Mouse (Mus musculus) gastrocnemius, postnatal 10 days (tissue): Measurements from ENCODE around the gene Atp5k. TPM values are rescaled to one million over a fixed set of nuclear protein-coding genes. Genes with fewer than 3 reads are reported as not detected.
A peak's percentile ranks its signal among the peaks of the same experiment; 100 is the strongest.

Source experiments
- DNase-seq: peaks from one replicate; pipeline ENCODE4 v3.0.0; 2021; ENCODE audit warnings: mixed read lengths
- total RNA-seq, 2 experiments: library from RNA; stranded (reverse); gene quantifications; 2 replicates each; pipeline ENCODE4 v1.2.3; 2021

Gene Atp5k
- total RNA-seq, 2 experiments from 2014 or later, result 747 to 903 TPM

DNA sequence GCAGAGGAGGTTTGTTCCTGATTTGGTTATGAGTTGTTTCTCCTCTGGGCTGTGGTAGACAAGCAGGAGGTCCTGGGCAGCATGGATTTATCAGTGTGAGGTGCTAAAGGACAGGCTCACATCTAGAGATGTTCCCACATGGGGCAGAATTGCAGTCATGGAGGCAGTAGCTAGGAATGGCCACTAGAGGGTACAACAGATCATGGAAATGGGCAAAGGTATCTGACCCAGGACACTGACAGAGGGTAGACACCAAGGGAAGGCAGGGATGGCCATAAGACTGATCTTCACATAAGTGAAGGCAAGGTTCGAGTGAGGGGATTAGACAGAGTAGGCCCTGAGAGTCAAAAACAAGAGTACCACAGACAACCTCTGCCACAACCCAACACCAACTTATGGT lies 7.1 kb downstream of the Atp5k start:
- DNase-seq, result peak; percentile 33

DNA sequence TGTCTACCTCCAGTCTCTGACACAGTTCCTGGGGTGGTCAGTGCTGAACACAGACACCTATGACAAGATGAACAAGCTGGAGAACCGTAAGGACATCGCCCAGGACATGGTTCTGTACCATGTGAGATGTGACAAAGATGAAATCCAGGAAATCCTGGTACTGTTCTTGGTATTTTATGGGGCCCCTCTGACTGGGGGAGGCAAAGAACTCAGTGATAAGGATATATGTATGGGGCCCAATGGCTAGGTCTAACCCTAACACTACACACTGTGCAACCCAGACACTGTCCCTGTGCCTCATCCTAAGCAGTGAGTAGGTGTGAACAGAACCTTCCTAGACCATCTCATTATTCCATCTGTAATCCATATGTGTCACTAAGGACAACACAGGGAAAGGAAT lies 10.8 kb downstream of the Atp5k start:
- DNase-seq, result no peak

DNA sequence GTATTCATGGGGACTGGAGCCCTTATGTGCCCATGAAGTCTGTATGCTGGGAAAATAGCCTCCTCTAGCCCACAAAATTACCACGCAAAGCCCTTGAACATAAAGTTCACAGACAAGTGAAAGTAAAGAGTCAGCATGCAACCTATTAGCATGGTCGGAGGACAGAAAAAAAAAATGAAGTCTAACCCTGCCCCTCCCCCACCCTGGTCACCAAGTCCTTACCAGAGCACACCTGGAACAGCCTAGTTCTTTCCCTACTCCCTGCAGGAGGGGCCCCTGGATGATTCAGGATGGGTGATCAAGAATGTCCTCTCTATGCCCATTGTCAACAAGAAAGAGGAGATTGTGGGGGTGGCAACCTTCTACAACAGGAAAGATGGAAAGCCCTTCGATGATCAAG lies 11.5 kb downstream of the Atp5k start:
- no peak for DNase-seq

DNA sequence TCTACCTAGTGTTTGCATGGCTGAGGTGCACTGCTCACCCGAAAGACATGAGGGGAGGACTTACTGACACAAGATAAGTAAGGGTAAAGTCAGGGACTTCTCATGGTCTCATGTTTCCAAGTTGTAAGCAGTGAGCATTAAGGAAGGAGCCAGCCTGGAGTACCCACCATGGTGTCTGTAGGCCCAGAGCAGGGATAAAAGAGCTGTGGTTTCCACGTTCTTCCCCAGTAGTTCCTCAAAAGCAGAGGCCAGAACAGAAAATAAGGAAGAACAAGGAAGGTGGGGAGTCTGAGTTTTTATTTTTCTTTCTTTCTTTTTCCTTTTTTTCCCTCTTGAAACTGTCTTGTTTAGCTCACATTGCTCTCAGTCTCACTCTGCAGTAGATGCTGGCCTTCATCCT lies 19.5 kb downstream of the Atp5k start:
- DNase-seq, result no peak

DNA sequence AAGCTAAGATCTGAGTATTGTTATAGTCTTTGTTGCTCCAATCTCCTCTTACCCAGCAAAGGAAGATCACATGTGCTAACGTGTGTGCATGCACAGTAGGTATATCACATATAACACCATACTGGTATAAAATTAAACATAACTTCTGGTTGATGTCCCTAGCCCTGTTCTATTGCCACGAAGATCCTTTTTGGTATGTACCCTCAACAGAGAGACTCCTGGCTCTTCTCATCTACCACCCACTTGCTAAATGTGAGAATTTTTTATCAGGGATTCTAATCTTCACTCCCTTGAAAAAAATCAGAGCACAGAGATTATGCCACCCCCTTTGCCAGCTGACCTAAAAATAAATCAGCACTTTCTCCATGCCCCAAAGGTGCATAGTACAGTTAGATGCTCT lies 27.3 kb downstream of the Atp5k start:
- no peak for DNase-seq

DNA sequence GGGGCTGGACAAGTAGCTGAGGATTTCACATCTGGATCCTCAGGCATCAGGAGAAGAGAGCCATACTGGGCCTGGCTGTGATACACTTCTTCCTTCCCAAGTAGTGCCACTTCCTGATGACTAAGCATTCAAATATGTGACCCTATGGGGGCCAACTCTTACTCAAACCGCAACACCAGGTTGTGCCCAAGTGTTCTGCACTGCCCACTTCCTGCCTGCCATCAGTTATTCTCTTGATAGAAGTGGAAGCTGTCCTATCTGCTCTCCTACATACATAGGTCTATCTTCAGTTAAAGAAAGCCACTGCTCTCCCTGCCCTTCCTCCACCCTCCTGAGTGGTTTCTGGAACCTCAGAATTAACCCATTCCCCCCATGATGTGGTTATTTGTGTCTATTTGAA lies 28.8 kb downstream of the Atp5k start:
- no peak for DNase-seq

DNA sequence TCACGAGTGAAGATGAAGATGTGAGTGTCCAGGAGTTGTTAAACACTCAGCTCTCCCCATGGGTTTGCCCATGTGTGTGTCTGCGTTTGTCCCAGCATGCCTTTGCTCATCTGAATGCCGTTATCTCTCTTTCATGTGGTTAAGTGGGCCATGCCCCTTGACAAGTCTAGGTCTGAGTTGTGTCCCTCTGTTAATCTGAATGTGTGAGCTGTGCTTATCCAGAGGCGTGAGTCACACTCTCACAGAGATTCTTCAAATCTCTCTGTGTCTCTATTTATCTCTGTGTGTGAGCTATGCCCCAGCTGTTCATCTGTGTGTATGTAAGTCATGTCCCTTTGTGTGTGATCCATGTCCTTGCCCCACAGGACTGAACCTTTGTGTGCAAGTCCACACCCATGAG lies 30.8 kb downstream of the Atp5k start:
- DNase-seq, result no peak

DNA sequence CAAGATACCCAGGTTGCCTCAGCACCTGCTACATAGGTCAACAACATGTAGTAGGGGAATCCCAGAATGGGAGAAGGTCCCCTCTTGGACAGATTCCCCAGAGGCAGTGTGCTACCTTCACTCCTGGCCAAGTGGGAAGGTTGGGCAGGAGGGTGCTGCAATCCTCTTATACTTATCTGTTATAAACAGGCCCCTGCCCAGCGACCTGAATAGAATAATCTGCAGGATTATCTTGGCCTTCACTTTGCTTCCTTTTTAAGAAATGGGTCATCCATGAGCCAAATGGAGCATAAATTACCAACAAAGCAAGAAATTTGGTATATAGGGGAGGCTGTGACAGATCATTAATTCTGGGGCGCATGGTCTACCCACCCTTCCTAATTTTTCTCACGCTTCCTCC lies 44.5 kb downstream of the Atp5k start:
- no peak for DNase-seq

DNA sequence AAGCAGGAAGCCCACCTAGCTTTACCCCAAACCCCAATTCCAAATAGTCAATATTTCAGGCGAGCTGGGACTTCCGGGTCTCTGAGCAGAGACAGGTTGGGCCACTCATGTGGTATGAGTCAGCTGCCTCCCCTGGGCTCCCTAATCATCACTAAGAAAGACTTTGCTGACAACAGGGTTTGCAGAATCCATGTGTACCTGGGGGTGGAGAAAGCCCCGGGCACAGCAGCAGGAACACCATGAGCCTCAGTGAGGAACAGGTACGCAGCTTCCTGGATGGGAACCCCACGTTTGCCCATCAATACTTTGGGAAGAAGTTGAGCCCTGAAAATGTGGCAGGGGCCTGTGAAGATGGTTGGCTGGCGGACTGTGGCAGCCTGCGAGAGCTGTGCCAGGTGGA lies 46.0 kb downstream of the Atp5k start, which contains the start of gene Pde6b:
TSS of gene Pde6b (plus strand) at position 191 of the 400 bp plus-strand sequence.
- DNase-seq, result no peak

DNA sequence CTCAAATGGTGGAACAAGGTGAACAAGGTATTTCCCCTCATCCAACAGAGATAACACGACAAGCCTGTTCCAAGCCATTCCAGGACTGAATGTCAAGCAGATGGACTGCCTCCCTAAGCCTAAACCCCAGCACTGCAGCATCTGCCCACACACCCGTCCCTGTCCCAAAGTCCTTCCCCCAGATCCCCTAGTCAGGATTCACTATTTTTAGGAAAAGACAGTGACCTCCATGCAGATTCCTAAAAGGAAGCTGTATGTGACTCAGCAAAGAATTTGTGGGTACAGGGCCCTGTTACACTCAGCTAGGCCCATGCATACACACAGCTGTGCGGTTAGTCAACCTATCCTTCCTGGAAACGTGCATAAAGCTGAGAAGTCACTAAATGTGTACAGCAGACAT lies 47.8 kb downstream of the Atp5k start:
- DNase-seq, result no peak

DNA sequence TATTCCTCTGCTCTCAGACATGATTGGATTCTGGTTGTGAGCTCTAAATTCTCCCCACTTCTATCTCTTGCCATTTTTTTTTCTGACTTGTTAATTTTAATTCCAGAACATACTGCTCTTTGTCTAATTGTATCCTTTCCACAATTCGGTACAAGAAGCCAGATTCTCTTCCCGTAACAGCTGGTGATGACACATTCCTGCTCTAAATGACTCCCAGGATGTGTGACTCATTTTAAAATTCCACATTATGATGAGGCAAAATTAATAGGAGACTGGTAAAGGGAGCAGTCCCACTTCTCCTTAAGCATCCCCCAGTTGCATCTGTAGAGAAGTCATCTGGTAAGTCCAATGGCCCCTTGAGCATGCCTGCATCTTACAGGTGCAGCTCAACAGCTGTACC lies 48.6 kb downstream of the Atp5k start:
- DNase-seq, result no peak

Other genes starting within 250 kb of the Atp5k start
- gene Dr1, start 165.6 kb downstream of the Atp5k start, total RNA-seq, result 10 to 100 TPM; 21.5 to 23.2 TPM
- 1 to 10 TPM; 3.2 to 4.5 TPM for gene Pigg, start 121.8 kb downstream of the Atp5k start, total RNA-seq
- under 1 TPM; 0.36 to 0.42 TPM for gene Gm42517, start 66.5 kb downstream of the Atp5k start, total RNA-seq
- gene Pde6b, start 46.1 kb downstream of the Atp5k start, total RNA-seq, result not detected
- 1 to 10 TPM; 1.9 to 2.6 TPM for gene Mfsd7a, start 14.4 kb upstream of the Atp5k start, total RNA-seq
- gene Pcgf3, start 26.8 kb upstream of the Atp5k start, total RNA-seq, result 10 to 100 TPM; 58.0 to 61.6 TPM
- gene Cplx1, start 115.6 kb upstream of the Atp5k start, total RNA-seq, result under 1 TPM; 0.45 to 0.54 TPM
- gene Gak, start 195.3 kb upstream of the Atp5k start, total RNA-seq, result 10 to 100 TPM; 19.7 to 23.0 TPM
- 1 to 10 TPM; 6.8 to 7.8 TPM for gene Tmem175, start 195.3 kb upstream of the Atp5k start, total RNA-seq
- 1 to 10 TPM; 6.3 to 8.0 TPM for gene Idua, start 225.9 kb upstream of the Atp5k start, total RNA-seq
- gene Dgkq, start 235.2 kb upstream of the Atp5k start, total RNA-seq, result 1 to 10 TPM; 3.7 to 8.3 TPM
- gene Slc26a1, start 241.1 kb upstream of the Atp5k start, total RNA-seq, result under 1 TPM; 0.07 to 0.20 TPM